Mouse (Mus musculus) inflammation-experienced regulatory T-cells, adult 6 months (primary cell): ENCODE measurements around the gene Coa5. TPM values are rescaled to one million over a fixed set of nuclear protein-coding genes. Genes with fewer than 3 reads are reported as not detected.

Source experiments
- polyA plus RNA-seq, 3 experiments: library from polyadenylated mRNA; unstranded; fragments of 100-300 nt; shearing (Covaris generic); gene quantifications; one replicate each; pipeline ENCODE4 v1.2.1; 2017

Coa5 gene
- polyA plus RNA-seq, 3 experiments from 2014 or later = 56.3 to 64.4 (median 64.3) TPM

Other genes with a start within 250 kb of the Coa5 start
- gene Cnga3, start 215.7 kb downstream of the Coa5 start, polyA plus RNA-seq = not detected
- gene Inpp4a, start 130.2 kb downstream of the Coa5 start, polyA plus RNA-seq = 10 to 100 TPM; 42.2 to 85.5 (median 76.1) TPM
- 10 to 100 TPM; 55.5 to 58.0 (median 57.0) TPM for gene Unc50, start within 50 bp of the Coa5 start, polyA plus RNA-seq
- gene Mgat4a, start 110.9 kb upstream of the Coa5 start, polyA plus RNA-seq = 10 to 100 TPM in 1 of 3 experiments, 1 to 10 TPM in 2; 4.4 to 13.2 (median 9.5) TPM